Mouse (Mus musculus): ENCODE measurements around the gene Stk40. TPM values are rescaled to one million over a fixed set of nuclear protein-coding genes. Genes with fewer than 3 reads are reported as not detected.

Gene Stk40
- total RNA-seq, 2 experiments from 2014 or later = 34.4 to 39.0 TPM

Other genes starting within 250 kb of the Stk40 start
- under 1 TPM; 0.29 to 0.93 TPM for gene Csf3r, start 79.4 kb upstream of the Stk40 start, total RNA-seq (2021)
- gene Mrps15, start 57.0 kb upstream of the Stk40 start, total RNA-seq (2021) = 10 to 100 TPM; 57.4 to 57.7 TPM
- gene Oscp1, start 45.4 kb upstream of the Stk40 start, total RNA-seq (2021) = 1 to 10 TPM; 4.4 to 4.6 TPM
- gene Lsm10, start 7.3 kb upstream of the Stk40 start, total RNA-seq (2021) = 10 to 100 TPM; 16.2 to 16.9 TPM
- gene Eva1b, start 43.8 kb downstream of the Stk40 start, total RNA-seq (2021) = 10 to 100 TPM; 31.8 to 33.8 TPM
- gene Sh3d21, start 59.5 kb downstream of the Stk40 start, total RNA-seq (2021) = 1 to 10 TPM; 2.9 TPM
- gene Thrap3, start 98.8 kb downstream of the Stk40 start, total RNA-seq (2021) = 100 to 1,000 TPM; 182 to 188 TPM
- 100 to 1,000 TPM; 254 to 283 TPM for gene Map7d1, start 152.4 kb downstream of the Stk40 start, total RNA-seq (2021)
- 10 to 100 TPM; 36.6 to 37.3 TPM for gene Trappc3, start 158.4 kb downstream of the Stk40 start, total RNA-seq (2021)
- 10 to 100 TPM in 1 of 2 experiments, 1 to 10 TPM in 1; 7.0 to 10.1 TPM for gene Col8a2, start 182.8 kb downstream of the Stk40 start, total RNA-seq (2021)
- gene Adprhl2, start 217.7 kb downstream of the Stk40 start, total RNA-seq (2021) = 10 to 100 TPM; 20.8 to 21.2 TPM
- 1 to 10 TPM; 1.2 to 1.6 TPM for gene Tekt2, start 221.7 kb downstream of the Stk40 start, total RNA-seq (2021)

All from gastrocnemius, postnatal 4 days (tissue).